Mouse (Mus musculus) spleen, adult 2 months (tissue): ENCODE results near the gene Map3k19.

Experiments used
- CTCF ChIP-seq: fragments of 200-500 bp; IDR thresholded peaks from 2 replicates; pipeline ENCODE4 v1.5.1; 2011; ENCODE audit warnings: mild to moderate bottlenecking, inconsistent platforms; ENCODE audit not compliant: insufficient read depth, insufficient read length, insufficient replicate concordance; ENCODE audit errors: extremely low read depth
- POLR2A ChIP-seq: fragments of 200-500 bp; IDR thresholded peaks from 2 replicates; pipeline ENCODE4 v1.6.1; 2011; ENCODE audit warnings: low read depth, low read length, inconsistent platforms

GRCm38 (mm10) chr1:127808671-127809070 is 46.2 kb downstream of the Map3k19 start:
- no peak for TF ChIP-seq CTCF
- TF ChIP-seq POLR2A: no peak
